Mouse (Mus musculus): Measurements from ENCODE around the gene Slc37a1. TPM values are rescaled to one million over a fixed set of nuclear protein-coding genes. Genes with fewer than 3 reads are reported as not detected.

Slc37a1 gene
- total and polyA plus RNA-seq, 3 experiments: 14.2 to 15.0 TPM; not detected in 1

DNA sequence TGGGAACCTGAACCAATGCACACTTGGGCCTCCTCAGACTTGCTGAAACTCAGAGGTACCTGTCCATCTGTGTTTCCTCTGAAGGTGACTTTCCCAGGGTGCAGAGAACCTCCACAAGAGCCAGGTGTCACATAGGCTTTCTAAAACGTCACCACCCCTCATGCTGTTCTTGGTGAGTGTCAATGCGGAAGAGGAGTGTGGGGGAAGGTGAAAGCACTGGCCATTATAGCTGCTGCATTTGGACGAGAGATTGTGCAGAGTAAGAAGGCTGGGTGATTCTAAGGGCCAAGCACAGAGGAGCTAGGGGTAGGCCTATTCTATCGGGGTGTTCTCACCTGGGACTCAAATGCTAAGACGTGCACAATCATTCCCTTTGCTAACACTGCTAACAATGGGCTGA, 32.6 kb upstream of the Slc37a1 start:
- H3K9me3 ChIP-seq (replicated peaks; ENCODE audit: insufficient read depth, low read length): no peaks in the 10 kb centered on the region
- no peaks in the 10 kb centered on the region for H3K36me3 ChIP-seq (ENCODE audit: control insufficient read depth in 1 of 2, insufficient read depth in 2 of 2, low read length in 2 of 2)
- TF ChIP-seq POLR2AphosphoS5 (IDR thresholded peaks at IDR 0.05; ENCODE audit: borderline replicate concordance, low read depth, low read length) (no peak), CHD1 (IDR thresholded peaks at IDR 0.05; ENCODE audit: low read depth, low read length) (no peak), TBP (IDR thresholded peaks at IDR 0.05; ENCODE audit: low read depth, low read length) (no peak), POLR2A (IDR thresholded peaks at IDR 0.05; ENCODE audit: control insufficient read depth in 1 of 2, insufficient read depth in 1 of 2, low read depth in 1 of 2, low read length in 2 of 2, poor library complexity in 1 of 2) (no peak), MAFK (IDR thresholded peaks at IDR 0.05; ENCODE audit: borderline replicate concordance, low read depth, low read length) (no peak), MYC (IDR thresholded peaks at IDR 0.05; ENCODE audit: low read depth, low read length) (no peak), ZNF384 (IDR thresholded peaks at IDR 0.05; ENCODE audit: low read depth, low read length) (no peak), GABPA (IDR thresholded peaks at IDR 0.05; ENCODE audit: low read depth, low read length) (no peak), CTCF (IDR thresholded peaks at IDR 0.05 in 2 of 3, conservative IDR thresholded peaks at IDR 0.05 in 1 of 3; ENCODE audit: control insufficient read depth in 1 of 3, insufficient read depth in 1 of 3, low read depth in 2 of 3, low read length in 3 of 3, poor library complexity in 1 of 3, severe bottlenecking in 1 of 3) (no peak), POLR2AphosphoS2 (IDR thresholded peaks at IDR 0.05; ENCODE audit: low read length) (no peak), NELFE (IDR thresholded peaks at IDR 0.05; ENCODE audit: low read depth, low read length) (no peak), SMC3 (IDR thresholded peaks at IDR 0.05; ENCODE audit: low read depth, low read length) (no peak)
- H3K79me2 ChIP-seq (ENCODE audit: control insufficient read depth, insufficient read depth, low read length, poor library complexity): no peaks in the 10 kb centered on the region
- DNase-seq (ENCODE audit: low read depth, low spot score): no peak
- H3K9ac ChIP-seq (ENCODE audit: control insufficient read depth, low read depth, low read length, poor library complexity, severe bottlenecking): no peak overlapping the region
- H3K4me3 ChIP-seq (ENCODE audit: control insufficient read depth in 1 of 2, insufficient read depth in 1 of 2, low read depth in 2 of 2, low read length in 2 of 2): no peak overlapping the region
- H3K27me3 ChIP-seq (ENCODE audit: control insufficient read depth in 1 of 2, insufficient read depth in 2 of 2, low read length in 2 of 2): no peaks in the 10 kb centered on the region
- H3K4me1 ChIP-seq (ENCODE audit: control insufficient read depth in 1 of 2, insufficient read depth in 2 of 2, low read length in 2 of 2): peaks cover 0 to 4% of the 10 kb centered on the region in 2 experiments; a peak in 2 of 4 replicates
- no peak overlapping the region for H3K27ac ChIP-seq (ENCODE audit: control insufficient read depth, low read depth, low read length)

DNA sequence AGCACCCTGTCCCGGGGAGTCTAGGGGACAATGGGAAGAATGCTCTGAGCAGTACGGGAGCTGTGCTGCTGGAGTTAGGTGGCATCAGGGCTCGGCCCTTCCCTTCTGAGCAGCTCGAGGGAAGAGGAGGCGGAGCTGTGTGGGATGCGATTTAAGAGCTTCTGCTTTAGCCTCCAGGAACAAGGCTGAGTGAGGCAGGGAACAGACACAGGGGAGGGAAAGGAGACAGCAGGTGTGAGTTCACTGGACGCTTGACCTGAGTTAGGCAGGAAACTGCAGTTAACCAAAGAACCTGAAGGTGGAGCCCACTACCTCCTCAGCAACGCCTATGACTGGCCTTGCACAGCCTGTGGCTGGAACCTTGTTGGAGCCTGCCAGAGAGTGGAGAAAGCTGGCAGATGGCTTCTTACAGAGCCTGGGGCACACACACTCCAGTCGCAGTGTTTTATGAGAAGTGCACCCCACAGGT, 32.1 kb upstream of the Slc37a1 start:
- DNase-seq (ENCODE audit: low read depth, low spot score): peak; percentile 51
- Histone ChIP-seq H3K27ac (ENCODE audit: control insufficient read depth, low read depth, low read length) (no peak overlapping the region), H3K36me3 (ENCODE audit: control insufficient read depth in 1 of 2, insufficient read depth in 2 of 2, low read length in 2 of 2) (no peaks in the 10 kb centered on the region)

More for the DNA sequence above, 32.1 kb upstream of the Slc37a1 start:
- no peak overlapping the region for H3K4me3 ChIP-seq (ENCODE audit: control insufficient read depth in 1 of 2, insufficient read depth in 1 of 2, low read depth in 2 of 2, low read length in 2 of 2)
- H3K79me2 ChIP-seq (ENCODE audit: control insufficient read depth, insufficient read depth, low read length, poor library complexity): no peaks in the 10 kb centered on the region
- TF ChIP-seq SMC3 (IDR thresholded peaks at IDR 0.05; ENCODE audit: low read depth, low read length): peak; percentile 56
- no peak for TF ChIP-seq MYC (IDR thresholded peaks at IDR 0.05; ENCODE audit: low read depth, low read length)
- no peak for TF ChIP-seq EP300 (IDR thresholded peaks at IDR 0.05; ENCODE audit: low read depth in 1 of 2, low read length in 2 of 2)
- no peak for TF ChIP-seq TAL1 (IDR thresholded peaks at IDR 0.05; ENCODE audit: low read length)
- no peak for TF ChIP-seq ELF1 (IDR thresholded peaks at IDR 0.05; ENCODE audit: low read depth, low read length)
- peak; percentile 39 for TF ChIP-seq ZC3H11A (IDR thresholded peaks at IDR 0.05; ENCODE audit: low read depth, low read length)
- no peak for TF ChIP-seq BHLHE40 (IDR thresholded peaks at IDR 0.05; ENCODE audit: borderline replicate concordance, low read depth, low read length)
- TF ChIP-seq MYB (IDR thresholded peaks at IDR 0.05; ENCODE audit: low read depth, low read length): no peak
- TF ChIP-seq ZKSCAN1 (IDR thresholded peaks at IDR 0.05; ENCODE audit: low read depth, low read length): no peak
- TF ChIP-seq JUND (IDR thresholded peaks at IDR 0.05; ENCODE audit: low read depth, low read length): no peak
- TF ChIP-seq MAZ (IDR thresholded peaks at IDR 0.05; ENCODE audit: low read depth, low read length): no peak
- peak; percentile 63 for TF ChIP-seq RAD21 (IDR thresholded peaks at IDR 0.05; ENCODE audit: low read depth, low read length)
- no peak for TF ChIP-seq NELFE (IDR thresholded peaks at IDR 0.05; ENCODE audit: low read depth, low read length)
- TF ChIP-seq CTCF (IDR thresholded peaks at IDR 0.05 in 2 of 3, conservative IDR thresholded peaks at IDR 0.05 in 1 of 3; ENCODE audit: control insufficient read depth in 1 of 3, insufficient read depth in 1 of 3, low read depth in 2 of 3, low read length in 3 of 3, poor library complexity in 1 of 3, severe bottlenecking in 1 of 3): peak; percentile 51 to 66 (median 59)
- no peak for TF ChIP-seq GABPA (IDR thresholded peaks at IDR 0.05; ENCODE audit: low read depth, low read length)
- peaks cover 0 to 2% of the 10 kb centered on the region in 2 experiments; a peak in 2 of 4 replicates for H3K4me1 ChIP-seq (ENCODE audit: control insufficient read depth in 1 of 2, insufficient read depth in 2 of 2, low read length in 2 of 2)
- no peaks in the 10 kb centered on the region for H3K9me3 ChIP-seq (replicated peaks; ENCODE audit: insufficient read depth, low read length)
- H3K27me3 ChIP-seq (ENCODE audit: control insufficient read depth in 1 of 2, insufficient read depth in 2 of 2, low read length in 2 of 2): no peaks in the 10 kb centered on the region
- H3K9ac ChIP-seq (ENCODE audit: control insufficient read depth, low read depth, low read length, poor library complexity, severe bottlenecking): no peak overlapping the region

Measured in MEL (cell line).